Mouse (Mus musculus) natural killer cell, adult 2 months (primary cell): ENCODE data around the gene Vmn2r88.
"Not testable (repeated sequence)": the region's sequence is repeated elsewhere in the genome, so short reads cannot be mapped to it uniquely, and the experiment has no call there.

Experiments used
- DNase-seq, 2 experiments: peaks; one replicate each; pipeline ENCODE4 v3.0.0; 2022; ENCODE audit warnings: low spot score in 2 of 2

Vmn2r88 gene

DNA sequence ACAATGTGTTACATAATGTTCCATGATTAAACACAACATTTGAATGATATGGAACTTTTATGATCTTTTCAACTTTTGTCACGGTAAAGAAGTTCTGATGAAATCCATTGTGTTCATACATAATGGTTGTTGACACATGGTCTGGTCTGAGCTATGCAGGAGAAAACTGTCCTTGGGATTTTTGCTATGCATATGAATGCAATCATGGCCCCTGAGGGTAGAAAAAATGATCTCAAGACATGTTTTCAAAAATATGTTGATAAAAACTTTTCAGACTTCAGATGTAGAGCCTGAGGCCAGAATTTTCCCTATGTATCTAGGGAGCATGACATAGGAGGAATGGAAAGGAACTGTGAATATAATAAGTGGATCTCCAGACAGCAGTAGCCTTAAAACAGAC lies at the start of gene Vmn2r88:
Gene Vmn2r88 (plus strand): TSS at position 301 of the 400 bp plus-strand sequence.
- no peak for DNase-seq

DNA sequence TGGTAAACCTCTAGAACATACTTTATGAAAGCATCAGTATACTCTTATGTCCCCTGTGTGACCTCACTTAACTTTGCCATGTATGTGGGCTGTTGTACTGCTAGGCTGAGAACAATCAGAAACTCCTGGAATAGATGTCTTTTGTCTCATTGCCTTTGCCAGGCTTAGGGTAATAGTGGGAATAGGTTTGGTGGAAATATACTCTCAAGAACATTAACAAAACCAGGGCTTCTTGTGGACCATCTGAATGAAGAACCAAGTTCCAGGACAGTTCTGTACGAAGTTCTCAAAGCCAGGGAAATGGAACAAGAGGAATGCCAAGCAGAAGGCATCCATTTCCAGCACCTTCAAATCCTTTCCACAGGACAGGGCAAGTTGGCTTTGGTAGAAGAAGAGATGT lies 49.2 kb upstream of the Vmn2r88 start, which contains the start of gene Gm7247:
Gene Gm7247 (plus strand): TSS at position 301 of the 400 bp plus-strand sequence.
- no peak for DNase-seq

DNA sequence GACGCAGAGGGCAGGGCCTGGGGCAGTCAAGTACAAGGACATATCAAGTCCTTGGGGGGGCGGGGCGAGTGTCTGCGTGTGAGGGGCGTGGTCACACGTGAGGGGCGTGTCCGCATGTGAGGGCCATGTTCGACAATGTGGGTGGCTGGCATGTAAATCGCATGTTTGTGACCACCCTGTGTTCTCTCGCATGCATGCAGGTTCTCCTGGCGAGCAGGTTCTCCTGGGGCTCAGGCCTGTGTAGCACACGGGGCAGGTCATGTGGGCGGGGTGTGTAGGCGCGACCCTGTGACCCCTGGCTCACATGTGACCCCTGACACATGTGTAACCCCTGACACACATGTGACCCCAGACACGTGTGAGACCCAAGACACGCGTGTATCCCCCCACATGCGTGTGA lies 27.8 kb upstream of the Vmn2r88 start:
- DNase-seq: no peak

DNA sequence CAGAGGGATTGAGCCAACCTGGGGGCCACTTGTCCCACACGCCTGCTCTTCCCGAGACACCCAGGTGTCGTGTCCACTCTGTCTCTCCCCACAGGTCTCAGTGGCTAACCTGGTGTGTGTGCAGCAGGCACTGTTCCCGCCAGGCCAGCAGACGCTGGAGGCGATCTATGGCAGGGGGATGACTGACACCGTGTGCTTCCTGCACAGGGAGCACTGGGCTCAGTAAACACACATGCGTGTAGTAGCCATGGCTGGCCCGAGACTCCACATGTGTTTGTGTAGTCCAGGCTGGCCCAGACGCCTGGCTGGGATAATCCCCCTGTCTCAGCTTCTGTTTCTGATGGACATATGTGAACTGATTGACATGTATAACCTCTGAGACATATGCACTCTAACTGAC lies 26.3 kb upstream of the Vmn2r88 start:
- DNase-seq: no peak

DNA sequence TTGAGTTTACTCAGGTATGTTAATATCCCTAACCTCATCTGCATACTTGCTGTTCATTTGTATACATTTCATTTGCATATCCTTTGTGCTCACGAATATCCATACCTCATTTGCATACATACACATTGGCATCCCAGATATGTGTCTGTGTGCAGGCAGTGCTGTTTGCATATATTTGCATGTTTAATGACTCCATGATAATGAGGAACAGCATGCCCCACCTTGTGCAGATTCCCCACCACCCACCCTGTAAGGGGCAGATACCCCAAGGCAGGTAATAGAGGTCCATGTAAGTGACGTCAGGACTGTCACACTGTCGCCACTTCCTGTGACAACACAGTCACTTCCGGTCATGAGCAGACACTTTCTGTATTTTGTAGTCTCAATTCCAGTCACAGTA lies 24.9 kb upstream of the Vmn2r88 start:
- DNase-seq: no peak

DNA sequence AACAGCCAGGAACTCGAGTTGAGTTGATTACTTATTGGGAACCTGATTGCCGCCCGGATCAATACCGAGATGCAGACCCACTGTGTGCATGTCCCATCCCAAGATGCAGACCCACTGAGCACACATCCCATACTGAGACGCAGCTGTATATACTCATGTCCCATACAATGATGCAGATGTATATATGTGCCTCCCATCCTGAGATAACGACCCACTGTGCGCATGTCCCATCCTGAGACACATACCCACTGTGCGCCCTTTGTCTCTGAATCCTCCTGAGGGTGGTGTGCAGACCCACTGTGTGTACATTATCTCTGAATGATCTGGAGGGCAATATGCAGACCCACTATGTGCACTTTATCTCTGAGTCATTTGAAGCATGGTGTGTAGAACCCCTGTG lies 22.9 kb upstream of the Vmn2r88 start:
- DNase-seq: no peak

DNA sequence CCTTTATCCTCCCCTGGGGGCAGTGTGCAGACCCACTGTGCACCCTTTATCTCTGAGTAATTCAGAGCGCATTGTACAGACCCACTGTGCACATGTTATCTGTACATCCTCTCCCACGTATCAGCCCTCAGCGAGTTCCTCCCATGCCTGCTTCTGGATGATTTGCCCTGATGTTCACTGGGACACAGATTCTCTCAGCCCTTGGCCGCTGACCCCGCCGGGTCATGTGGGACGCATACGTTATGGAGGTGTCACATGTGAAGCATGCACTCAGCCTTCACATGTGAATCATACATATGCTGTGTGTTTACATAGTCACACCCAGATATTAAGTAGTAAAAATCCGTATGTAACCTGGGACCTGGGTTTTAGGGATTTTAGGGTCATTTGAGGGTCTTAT lies 22.4 kb upstream of the Vmn2r88 start:
- DNase-seq: no peak

DNA sequence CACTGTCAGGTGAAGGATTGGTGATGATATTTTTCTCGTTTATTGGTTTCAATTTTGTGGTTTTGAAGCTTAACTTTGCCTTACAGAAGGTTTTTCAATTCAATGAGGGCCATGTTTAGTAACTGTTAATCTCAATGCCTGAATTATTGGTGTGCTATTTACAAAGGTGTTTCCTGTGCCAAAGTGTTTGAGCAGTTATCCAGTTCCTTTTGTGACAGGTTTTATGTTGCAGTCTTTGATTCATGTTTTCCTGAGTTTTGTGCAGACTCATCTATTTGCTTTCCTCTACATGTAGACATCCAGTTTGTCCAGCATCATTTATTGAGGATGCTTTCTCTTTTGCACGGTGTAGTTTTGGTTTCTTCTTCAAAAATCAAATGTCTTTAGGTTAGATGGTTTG lies 13.3 kb downstream of the Vmn2r88 start:
- no peak for DNase-seq

DNA sequence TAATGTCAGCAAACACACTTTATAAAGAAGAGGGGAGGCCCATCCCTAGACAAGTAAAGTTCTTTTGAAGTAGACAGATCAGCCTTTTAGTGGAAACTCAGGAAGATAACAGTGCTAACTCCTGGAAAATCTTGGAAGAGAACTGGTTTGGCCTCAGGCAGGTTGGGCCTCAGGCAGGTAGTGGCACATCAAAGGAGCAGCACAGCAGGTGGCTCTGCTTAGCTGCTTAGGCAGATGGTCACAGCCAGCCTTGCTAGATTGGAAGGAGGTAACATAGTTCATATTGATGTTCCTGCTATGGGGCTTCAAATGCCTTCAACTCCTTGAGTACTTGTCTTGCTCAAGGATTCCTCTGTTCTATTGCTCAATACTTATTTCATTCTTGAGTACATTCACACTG lies 19.5 kb downstream of the Vmn2r88 start:
- DNase-seq: not testable (repeated sequence)

DNA sequence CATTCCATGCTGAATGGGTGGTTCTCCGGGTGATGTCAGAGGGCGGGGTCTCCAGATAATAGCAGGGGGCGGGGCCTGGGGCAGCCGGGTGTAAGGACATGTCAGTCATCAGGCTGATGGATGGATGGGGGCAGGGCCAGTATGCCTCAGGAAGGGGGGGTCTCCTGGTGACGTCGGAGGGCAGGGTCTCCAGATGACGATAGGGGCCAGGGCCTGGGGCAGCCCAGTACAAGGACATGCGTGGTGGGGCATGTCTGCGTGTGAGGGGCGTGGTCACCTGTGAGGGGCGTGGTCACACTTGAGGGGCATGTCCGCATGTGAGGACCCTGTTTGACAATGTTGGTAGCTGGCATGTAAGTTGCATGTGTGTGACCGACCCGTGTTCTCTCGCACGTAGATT lies 23.9 kb downstream of the Vmn2r88 start:
- DNase-seq: no peak

DNA sequence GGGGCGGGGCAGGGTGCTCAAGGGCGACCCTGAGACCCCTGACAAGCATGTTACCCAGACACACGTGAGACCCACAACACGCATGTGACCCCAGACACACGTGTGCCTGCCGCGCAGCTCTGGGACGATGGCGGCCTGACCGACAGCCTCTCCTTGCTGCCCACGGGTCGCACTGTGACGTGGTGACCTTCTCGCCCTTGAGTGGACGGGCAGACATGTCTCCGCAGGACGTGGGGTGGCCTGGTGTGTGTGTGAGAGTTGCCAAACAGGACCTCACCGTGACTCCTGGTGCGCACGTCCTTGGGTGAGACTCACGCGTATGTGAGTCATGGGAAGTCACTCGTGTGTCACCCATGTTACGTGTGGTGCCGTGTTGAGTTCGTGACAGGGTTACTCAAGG lies 24.4 kb downstream of the Vmn2r88 start:
- no peak for DNase-seq

DNA sequence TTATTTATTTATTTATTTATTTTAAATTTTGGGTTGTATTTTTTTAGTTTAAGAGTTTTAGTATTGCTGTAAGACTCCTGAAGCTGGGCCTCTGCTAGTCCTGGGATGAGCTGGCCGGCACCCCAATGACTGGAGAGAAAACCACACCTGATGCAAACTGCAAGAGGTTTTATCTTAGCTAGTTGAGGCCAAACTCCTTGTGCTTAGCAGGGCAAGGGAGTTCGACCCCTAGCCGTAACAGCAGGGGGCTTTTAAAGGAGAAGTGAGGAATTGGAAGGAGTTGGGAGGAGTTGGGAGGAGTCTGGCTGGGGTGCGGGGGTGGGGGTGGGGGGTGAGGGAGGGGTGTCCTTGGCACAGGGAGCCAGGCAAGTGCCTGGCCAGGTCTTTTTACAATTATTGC lies 28.3 kb downstream of the Vmn2r88 start:
- no peak for DNase-seq

DNA sequence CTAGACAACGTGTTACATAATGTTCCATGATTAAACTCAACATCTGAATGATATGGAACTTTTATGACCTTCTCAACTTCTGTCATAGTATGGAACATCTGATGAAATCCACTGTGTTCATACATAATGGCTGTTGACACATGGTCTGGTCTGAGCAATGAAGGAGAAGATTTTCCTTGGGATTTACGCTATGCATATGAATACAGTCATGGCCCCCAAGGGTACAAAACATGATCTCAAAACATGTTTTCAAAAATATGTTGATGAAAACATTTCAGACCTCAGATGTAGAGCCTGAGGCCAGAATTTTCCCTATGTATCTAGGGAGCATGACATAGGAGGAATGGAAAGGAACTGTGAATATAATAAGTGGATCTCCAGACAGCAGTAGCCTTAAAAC lies 40.9 kb downstream of the Vmn2r88 start, which contains the start of gene Vmn2r89:
Gene Vmn2r89 (plus strand): TSS at position 301 of the 400 bp plus-strand sequence.
- DNase-seq: not testable (repeated sequence)
